Mouse (Mus musculus) bone marrow, adult 2 months (tissue): ENCODE results near the gene Tmem80. TPM values are rescaled to one million over a fixed set of nuclear protein-coding genes. Genes with fewer than 3 reads are reported as not detected.
A peak's percentile ranks its signal among the peaks of the same experiment; 100 is the strongest.

ENCODE experiments used
- H3K27ac ChIP-seq: fragments of 200-500 bp; 2 replicates; pipeline ENCODE4 v1.5.1; 2012; ENCODE audit warnings: low read depth, mild to moderate bottlenecking, control low read depth, inconsistent platforms, low read length; ENCODE audit not compliant: control insufficient read depth, poor library complexity, insufficient read depth
- H3K4me1 ChIP-seq: fragments of 200-500 bp; 2 replicates; pipeline ENCODE4 v1.6.1; 2011; ENCODE audit warnings: low read length; ENCODE audit not compliant: control insufficient read depth, insufficient read depth
- H3K4me3 ChIP-seq: fragments of 200-500 bp; replicated peaks from 2 replicates; pipeline ENCODE3; 2011; ENCODE audit warnings: mild to moderate bottlenecking, low read depth, low read length, control low read depth; ENCODE audit not compliant: control insufficient read depth
- CTCF ChIP-seq: fragments of 200-500 bp; IDR thresholded peaks from 2 replicates; pipeline ENCODE4 v1.5.1; 2011; ENCODE audit warnings: low read length, control low read depth; ENCODE audit not compliant: control insufficient read depth, insufficient read depth
- POLR2A ChIP-seq: fragments of 200-500 bp; IDR thresholded peaks from 2 replicates; pipeline ENCODE4 v1.6.1; 2011; ENCODE audit warnings: low read depth, mild to moderate bottlenecking, control low read depth, low read length, borderline replicate concordance; ENCODE audit not compliant: control insufficient read depth
- WGBS: fragments of 180-500 bp; shearing (Covaris S2); methylation state at CpG from one replicate; pipeline ENCODE4 v1.1.7; 2018; 5-methylcytosine and 5-hydroxymethylcytosine counted together
- polyA plus RNA-seq: library from polyadenylated mRNA; stranded (reverse); fragments of >200 nt; gene quantifications from 2 replicates; pipeline ENCODE4 v1.2.4, GENCODE M21; 2011; ENCODE audit warnings: low replicate concordance; ENCODE audit not compliant: missing spikeins, insufficient read depth, insufficient read length

Gene Tmem80
- polyA plus RNA-seq, 1 experiment, result 33.0 TPM

DNA sequence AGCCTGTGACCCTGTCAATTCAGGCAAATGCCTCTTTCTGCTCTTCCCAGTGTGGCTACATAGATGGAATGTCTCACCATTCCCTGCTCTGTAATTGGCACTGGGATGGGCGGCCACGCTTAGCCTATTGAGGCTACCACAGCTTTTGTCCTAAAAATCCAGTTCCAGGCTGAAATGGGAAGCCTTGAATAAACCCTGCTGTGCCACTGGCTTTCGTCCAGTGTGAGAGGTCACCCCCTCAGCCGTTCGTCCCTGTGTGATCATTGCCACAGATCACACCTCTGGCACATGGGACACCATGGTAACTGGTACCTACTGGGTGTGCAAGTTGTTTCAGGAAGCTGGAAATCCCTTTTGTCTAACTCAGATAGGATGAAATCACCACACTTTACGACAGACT lies 46.1 kb downstream of the Tmem80 start:
- no peaks in the 10 kb centered on the region; the same call in 1 of the 2 replicates for H3K4me1 ChIP-seq
- no peak overlapping the region for H3K27ac ChIP-seq
- no peak overlapping the region for H3K4me3 ChIP-seq
- TF ChIP-seq POLR2A (no peak), CTCF (no peak)
- WGBS, result 78% methylated on average over 6 of the region's 6 CpGs

DNA sequence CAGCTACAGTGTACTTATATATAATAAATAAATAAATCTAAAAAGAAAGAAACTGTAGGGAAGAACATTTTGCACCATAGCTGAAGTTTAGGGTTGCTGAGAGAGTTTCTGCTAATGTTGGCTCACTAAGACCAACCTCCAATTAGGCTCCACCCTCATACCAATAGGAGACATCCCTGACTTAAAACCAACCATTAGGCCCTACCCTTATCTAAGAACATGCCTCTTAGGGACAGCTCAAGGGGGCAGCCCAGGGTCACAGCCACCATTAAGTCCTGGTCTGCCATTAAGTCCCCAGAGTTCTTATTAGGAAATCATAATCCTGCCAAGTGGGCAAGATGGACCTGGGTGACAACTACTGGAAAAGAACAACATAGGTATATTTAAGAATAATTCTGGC lies 46.9 kb downstream of the Tmem80 start:
- H3K4me3 ChIP-seq, result no peak overlapping the region
- H3K4me1 ChIP-seq, result no peaks in the 10 kb centered on the region; the same call in 1 of the 2 replicates
- no peak for TF ChIP-seq POLR2A
- no peak for TF ChIP-seq CTCF
- H3K27ac ChIP-seq, result no peak overlapping the region

DNA sequence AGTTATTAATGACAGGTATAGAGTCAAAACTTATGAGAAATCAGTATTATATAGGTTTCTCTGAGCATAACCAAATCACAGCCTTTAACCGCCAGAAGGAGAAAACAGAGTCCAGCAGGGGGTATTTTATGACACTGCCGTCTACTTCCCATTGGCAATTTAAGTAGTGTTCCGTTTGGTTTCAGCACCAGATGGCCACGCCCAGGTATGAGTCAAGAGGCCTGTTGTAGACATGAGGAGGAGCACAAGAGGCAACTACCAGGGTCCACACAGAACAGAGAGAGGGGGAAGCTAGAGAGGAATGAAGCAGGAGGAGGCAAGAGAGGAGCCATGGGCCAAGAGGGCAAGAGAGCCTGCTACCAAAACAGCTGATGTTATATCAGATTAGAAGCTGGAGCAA lies 52.0 kb downstream of the Tmem80 start:
- peaks cover 3% of the 10 kb centered on the region; the same call in 1 of the 2 replicates for H3K4me1 ChIP-seq
- no peak overlapping the region for H3K4me3 ChIP-seq
- no peak for TF ChIP-seq CTCF
- TF ChIP-seq POLR2A, result no peak
- peak overlapping the region; percentile 78 for H3K27ac ChIP-seq
- 23% methylated on average over 4 of the region's 4 CpGs for WGBS

DNA sequence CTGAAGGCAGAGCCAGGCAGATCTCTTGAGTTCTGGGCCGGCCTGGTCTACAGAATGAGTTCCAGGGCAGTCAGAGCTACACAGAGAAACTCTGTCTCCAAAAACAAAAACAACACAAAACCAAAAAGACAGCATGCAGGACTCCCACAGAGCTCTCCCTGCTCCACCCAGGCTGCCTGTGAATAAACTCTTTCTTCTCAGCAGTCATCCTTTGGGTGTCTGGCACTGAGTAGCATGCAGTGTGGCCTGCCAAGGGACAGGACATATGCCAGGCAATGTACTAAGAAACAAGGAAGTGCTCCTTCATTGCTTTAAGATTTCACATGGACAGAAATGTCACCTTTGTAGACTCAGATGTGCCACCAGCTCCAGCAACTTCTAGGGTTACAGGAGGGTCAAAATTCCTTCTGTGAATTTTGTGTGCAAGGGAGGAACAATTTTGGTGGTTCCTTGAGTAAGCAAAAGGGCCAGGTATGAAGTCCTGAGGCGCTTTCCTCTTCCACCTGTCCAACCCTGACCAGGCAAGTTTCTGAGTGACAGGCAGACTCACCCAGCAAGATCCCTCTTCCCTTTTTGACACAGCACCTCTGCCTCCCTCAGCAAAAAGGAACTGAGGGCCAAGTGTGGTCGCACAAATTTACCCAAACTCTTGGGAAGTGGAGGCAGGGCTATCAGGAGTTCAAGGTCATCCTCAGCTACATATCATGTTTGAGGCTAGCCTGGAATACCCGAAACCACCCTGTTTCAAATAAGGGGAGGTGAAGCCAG lies 53.7 kb downstream of the Tmem80 start:
- Histone ChIP-seq H3K27ac (peak overlapping the region; percentile 2; the same call in 1 of the 2 replicates), H3K4me1 (peaks cover 3% of the 10 kb centered on the region; the same call in 1 of the 2 replicates)
- WGBS, result 48% methylated on average over 4 of the region's 4 CpGs

More for the DNA sequence above, 53.7 kb downstream of the Tmem80 start:
- TF ChIP-seq CTCF (no peak), POLR2A (no peak)
- no peak overlapping the region for H3K4me3 ChIP-seq

Other genes with a start within 250 kb of the Tmem80 start
- 5.4 and 15.9 TPM in 2 replicates for gene Pkp3, start 249.5 kb upstream of the Tmem80 start, polyA plus RNA-seq
- 10.4 and 19.8 TPM in 2 replicates for gene Sigirr, start 227.2 kb upstream of the Tmem80 start, polyA plus RNA-seq
- gene Ano9, start 209.9 kb upstream of the Tmem80 start, polyA plus RNA-seq, result 2.5 TPM in 1 of 2 replicates, not detected in the other
- gene Ptdss2, start 205.4 kb upstream of the Tmem80 start, polyA plus RNA-seq, result 66.7 and 84.6 TPM in 2 replicates
- gene Rnh1, start 154.9 kb upstream of the Tmem80 start, polyA plus RNA-seq, result 17.8 and 27.6 TPM in 2 replicates
- 108 and 168 TPM in 2 replicates for gene Hras, start 133.7 kb upstream of the Tmem80 start, polyA plus RNA-seq
- 2.2 and 3.1 TPM in 2 replicates for gene Lrrc56, start 133.6 kb upstream of the Tmem80 start, polyA plus RNA-seq
- gene Lmntd2, start 113.7 kb upstream of the Tmem80 start, polyA plus RNA-seq, result 0.47 and 1.9 TPM in 2 replicates
- gene Rassf7, start 111.9 kb upstream of the Tmem80 start, polyA plus RNA-seq, result 10.1 and 17.9 TPM in 2 replicates
- gene Phrf1, start 99.0 kb upstream of the Tmem80 start, polyA plus RNA-seq, result 76.7 and 130 TPM in 2 replicates
- gene Irf7, start 61.3 kb upstream of the Tmem80 start, polyA plus RNA-seq, result 37.9 and 60.3 TPM in 2 replicates
- not detected in 2 replicates for gene Cdhr5, start 51.0 kb upstream of the Tmem80 start, polyA plus RNA-seq
- not detected in 2 replicates for gene Sct, start 48.6 kb upstream of the Tmem80 start, polyA plus RNA-seq
- not detected in 2 replicates for gene Drd4, start 35.7 kb upstream of the Tmem80 start, polyA plus RNA-seq
- gene Deaf1, start within 50 bp of the Tmem80 start, polyA plus RNA-seq, result 49.1 and 51.4 TPM in 2 replicates
- 0.57 and 0.79 TPM in 2 replicates for gene Eps8l2, start 11.1 kb downstream of the Tmem80 start, polyA plus RNA-seq
- 324 and 522 TPM in 2 replicates for gene Taldo1, start 64.5 kb downstream of the Tmem80 start, polyA plus RNA-seq
- gene Gatd1, start 86.4 kb downstream of the Tmem80 start, polyA plus RNA-seq, result 26.2 and 33.6 TPM in 2 replicates
- 3.4 TPM in 1 of 2 replicates, not detected in the other for gene Cend1, start 101.8 kb downstream of the Tmem80 start, polyA plus RNA-seq
- gene Slc25a22, start 110.2 kb downstream of the Tmem80 start, polyA plus RNA-seq, result 18.1 and 30.3 TPM in 2 replicates
- 19.4 and 39.6 TPM in 2 replicates for gene Pidd1, start 116.3 kb downstream of the Tmem80 start, polyA plus RNA-seq
- gene Rplp2, start 119.6 kb downstream of the Tmem80 start, polyA plus RNA-seq, result 2,580 and 2,615 TPM in 2 replicates
- gene Pnpla2, start 127.5 kb downstream of the Tmem80 start, polyA plus RNA-seq, result 14.4 and 21.3 TPM in 2 replicates
- gene Cracr2b, start 133.4 kb downstream of the Tmem80 start, polyA plus RNA-seq, result 12.4 and 20.7 TPM in 2 replicates
- gene Cd151, start 139.7 kb downstream of the Tmem80 start, polyA plus RNA-seq, result 22.5 and 34.2 TPM in 2 replicates
- 5.0 and 7.9 TPM in 2 replicates for gene Polr2l, start 147.4 kb downstream of the Tmem80 start, polyA plus RNA-seq
- gene Tspan4, start 147.5 kb downstream of the Tmem80 start, polyA plus RNA-seq, result 13.2 and 16.4 TPM in 2 replicates
- 5.5 and 10.9 TPM in 2 replicates for gene Chid1, start 212.1 kb downstream of the Tmem80 start, polyA plus RNA-seq
- 38.8 and 59.9 TPM in 2 replicates for gene Ap2a2, start 234.4 kb downstream of the Tmem80 start, polyA plus RNA-seq